Mouse (Mus musculus): ENCODE results near the gene Tm9sf4. TPM values are rescaled to one million over a fixed set of nuclear protein-coding genes. Genes with fewer than 3 reads are reported as not detected.

Tm9sf4 gene
- 47.9 TPM for polyA plus RNA-seq (2017; shearing (Covaris generic))

GRCm38 (mm10) chr2:153160844-153161683 is at the start of gene Tm9sf4:
Gene Tm9sf4, plus strand, starts transcription at chr2:153161303.

GRCm38 (mm10) chr2:153224946-153225594 is 64.0 kb downstream of the Tm9sf4 start, which contains the start of gene Tspyl3:
Gene Tspyl3, minus strand, starts transcription at chr2:153225441.

GRCm38 (mm10) chr2:153241250-153242014 is 80.3 kb downstream of the Tm9sf4 start, which contains the start of the genes Plagl2 and Pofut1:
Gene Plagl2, minus strand, starts transcription at chr2:153241426.
Gene Pofut1, plus strand, starts transcription at chr2:153241533.

Other genes with a start within 250 kb of the Tm9sf4 start
- 0.21 TPM for gene Mylk2, start 250.0 kb upstream of the Tm9sf4 start, polyA plus RNA-seq (2017; shearing (Covaris generic))
- not detected for gene Foxs1, start 228.1 kb upstream of the Tm9sf4 start, polyA plus RNA-seq (2017; shearing (Covaris generic))
- gene Dusp15, start 209.6 kb upstream of the Tm9sf4 start, polyA plus RNA-seq (2017; shearing (Covaris generic)) = not detected
- gene Ttll9, start 198.8 kb upstream of the Tm9sf4 start, polyA plus RNA-seq (2017; shearing (Covaris generic)) = not detected
- gene Pdrg1, start 145.9 kb upstream of the Tm9sf4 start, polyA plus RNA-seq (2017; shearing (Covaris generic)) = 79.2 TPM
- not detected for gene Xkr7, start 129.5 kb upstream of the Tm9sf4 start, polyA plus RNA-seq (2017; shearing (Covaris generic))
- not detected for gene Ccm2l, start 95.3 kb upstream of the Tm9sf4 start, polyA plus RNA-seq (2017; shearing (Covaris generic))
- not detected for gene Hck, start 52.8 kb upstream of the Tm9sf4 start, polyA plus RNA-seq (2017; shearing (Covaris generic))
- 5.7 TPM for gene Tspyl3, start 64.1 kb downstream of the Tm9sf4 start, polyA plus RNA-seq (2017; shearing (Covaris generic))
- gene Plagl2, start 80.1 kb downstream of the Tm9sf4 start, polyA plus RNA-seq (2017; shearing (Covaris generic)) = 12.5 TPM
- 6.1 TPM for gene Pofut1, start 80.2 kb downstream of the Tm9sf4 start, polyA plus RNA-seq (2017; shearing (Covaris generic))
- gene Kif3b, start 130.1 kb downstream of the Tm9sf4 start, polyA plus RNA-seq (2017; shearing (Covaris generic)) = 7.1 TPM
- 38.9 TPM for gene Asxl1, start 184.5 kb downstream of the Tm9sf4 start, polyA plus RNA-seq (2017; shearing (Covaris generic))